Mouse (Mus musculus) ES-E14 (cell line): ENCODE data around the gene Abcc5.

Experiments
- CHD2 ChIP-seq: IDR thresholded peaks from 2 replicates; pipeline ENCODE4 v1.6.1; 2014; ENCODE audit warnings: mild to moderate bottlenecking, low read depth, low read length, inconsistent platforms
- ZC3H11A ChIP-seq: IDR thresholded peaks from 2 replicates; pipeline ENCODE4 v1.6.1; 2012; ENCODE audit warnings: low read depth, mild to moderate bottlenecking, inconsistent platforms, low read length, borderline replicate concordance
- ZNF384 ChIP-seq: IDR thresholded peaks from 2 replicates; pipeline ENCODE4 v1.6.1; 2012; ENCODE audit warnings: low read depth, low read length, inconsistent platforms

- no peak for TF ChIP-seq ZNF384
- no peak for TF ChIP-seq CHD2
- TF ChIP-seq ZC3H11A, result no peak
Observed at GRCm38 (mm10) chr16:20334918-20335317, 91.3 kb downstream of the Abcc5 start.
